Mouse (Mus musculus) thymus, postnatal 10 days (tissue): Measurements from ENCODE around the gene Gja4.

Source experiments
- DNase-seq, 2 experiments: peaks; one replicate each; pipeline ENCODE4 v3.0.0; 2021; ENCODE audit warnings: low spot score in 2 of 2

The Gja4 gene

GRCm38 (mm10) chr4:127313861-127314260, at the start of gene Gja4:
Gene Gja4 (minus strand): TSS chr4:127314039.
- DNase-seq: peak; percentile 6 to 40

DNA sequence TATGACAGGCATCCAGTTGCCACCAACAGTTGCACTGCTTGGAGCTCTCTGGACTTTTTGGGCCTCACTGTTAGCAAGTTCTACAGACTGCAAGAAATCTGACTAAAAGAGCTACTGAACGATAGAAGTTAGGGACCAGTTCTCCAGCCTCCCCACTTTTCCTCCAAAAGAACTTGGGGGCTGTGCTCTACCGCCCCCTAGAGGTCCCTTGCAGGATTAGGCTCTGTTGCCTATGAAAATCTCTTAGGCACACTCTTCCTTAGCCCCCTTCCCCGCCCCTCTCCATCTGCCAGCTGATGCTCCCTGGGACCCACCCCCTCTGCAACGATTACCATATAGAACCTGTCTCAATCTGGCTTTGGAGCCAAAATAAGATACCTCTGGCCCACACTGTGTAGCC, 49.5 kb upstream of the Gja4 start:
- peak in 1 of 2 experiments; percentile 5 for DNase-seq

DNA sequence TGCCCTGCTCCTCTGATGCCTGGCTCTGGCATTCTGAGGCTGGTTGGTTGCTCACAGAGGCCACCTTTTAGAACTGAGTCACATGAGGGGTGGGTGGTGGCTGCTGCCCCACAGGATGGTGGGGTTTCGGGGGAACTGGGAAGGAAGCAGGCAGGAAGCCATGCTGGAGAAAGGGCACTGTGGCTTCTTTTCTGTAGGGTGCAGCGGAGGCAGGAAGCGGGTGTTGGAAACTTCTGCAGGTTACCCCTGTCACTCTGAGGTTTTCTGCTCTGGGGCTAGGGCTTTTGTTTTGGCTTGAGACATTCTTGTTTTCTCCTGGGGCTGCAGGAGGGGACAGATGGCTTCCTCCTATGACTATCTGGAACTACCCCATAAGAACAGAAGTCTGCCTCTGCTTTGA, 48.7 kb upstream of the Gja4 start:
- DNase-seq: no peak

- DNase-seq: no peak
Observed at GRCm38 (mm10) chr4:127358018-127358417, 44.2 kb upstream of the Gja4 start, which contains the start of gene Gjb5. Gene Gjb5 (minus strand): TSS chr4:127358181.

- DNase-seq: no peak
Observed at GRCm38 (mm10) chr4:127354506-127355485, 41.0 kb upstream of the Gja4 start.

GRCm38 (mm10) chr4:127353951-127354438, 40.2 kb upstream of the Gja4 start, which contains the start of gene Gjb4:
Gene Gjb4 (minus strand): TSS chr4:127354081.
- no peak for DNase-seq

- DNase-seq: no peak
Observed at GRCm38 (mm10) chr4:127352594-127352993, 38.8 kb upstream of the Gja4 start.

GRCm38 (mm10) chr4:127349560-127350300, 35.9 kb upstream of the Gja4 start:
- no peak for DNase-seq

DNA sequence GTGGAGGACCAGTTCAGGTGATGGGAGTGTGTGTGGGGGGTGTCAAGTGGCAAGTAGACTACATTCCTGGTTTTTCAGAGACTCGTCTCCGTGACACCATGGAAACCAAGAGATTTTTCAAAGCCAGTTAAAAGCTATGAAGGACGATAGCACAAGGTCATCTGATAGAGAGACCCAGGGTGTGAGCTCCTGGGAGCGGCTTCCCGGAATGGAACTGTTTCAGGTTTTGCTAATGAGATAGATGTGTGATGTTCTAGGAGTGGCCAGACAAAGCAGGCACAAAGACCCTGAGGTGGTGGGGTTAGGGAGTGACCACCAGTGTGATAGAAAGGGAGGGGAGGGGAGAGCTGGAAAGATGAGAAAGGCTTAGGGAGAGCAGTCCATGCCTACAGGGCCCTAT, 31.2 kb upstream of the Gja4 start:
- no peak for DNase-seq

DNA sequence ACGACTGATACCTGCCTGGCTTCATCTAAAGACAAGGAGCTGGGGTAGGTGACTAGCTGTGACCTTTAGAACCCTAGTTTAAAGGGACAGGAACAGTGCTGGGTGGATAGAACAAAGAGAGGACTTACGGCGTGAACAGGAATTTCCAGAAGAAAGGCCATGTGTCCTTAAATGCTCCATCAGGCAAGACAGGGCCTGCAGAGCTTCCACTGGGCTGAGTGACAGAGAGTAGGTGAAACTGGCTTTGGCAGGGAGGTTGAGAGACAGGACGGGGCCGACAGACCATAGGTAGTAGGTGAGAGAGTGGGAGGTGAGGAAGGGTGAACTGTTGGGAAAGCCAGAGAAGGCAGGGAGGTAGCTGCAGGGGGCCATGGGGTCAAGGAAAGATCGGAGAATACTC, 27.5 kb upstream of the Gja4 start:
- no peak for DNase-seq

DNA sequence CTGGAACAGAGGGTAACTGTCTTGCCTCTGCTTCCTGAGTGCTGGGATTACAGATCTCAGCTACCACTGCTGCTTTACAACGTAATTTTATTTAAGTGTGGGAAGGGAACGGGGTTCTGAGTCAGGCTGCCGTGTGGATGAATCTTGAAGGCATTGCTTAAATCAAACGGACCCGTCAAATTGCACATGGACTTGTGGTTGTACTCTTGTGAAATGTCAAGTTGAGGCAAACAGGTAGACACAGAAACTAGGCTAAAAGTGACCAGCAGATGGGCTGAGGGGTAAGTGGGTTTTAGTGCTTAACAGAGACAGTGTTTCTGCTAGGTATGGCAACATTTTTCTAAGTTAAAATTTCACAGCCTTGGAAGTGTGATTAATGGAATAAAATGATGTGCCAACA, 23.8 kb upstream of the Gja4 start:
- no peak for DNase-seq

GRCm38 (mm10) chr4:127334870-127335504, 21.1 kb upstream of the Gja4 start:
- no peak for DNase-seq

GRCm38 (mm10) chr4:127331171-127331570, 17.3 kb upstream of the Gja4 start:
- no peak for DNase-seq

- DNase-seq: no peak
Observed at GRCm38 (mm10) chr4:127330181-127331100, 16.6 kb upstream of the Gja4 start, which contains the start of gene Gjb3. Gene Gjb3 (minus strand): TSS chr4:127330844.

GRCm38 (mm10) chr4:127329751-127330150, 15.9 kb upstream of the Gja4 start:
- DNase-seq: no peak

GRCm38 (mm10) chr4:127329046-127329445, 15.2 kb upstream of the Gja4 start:
- no peak for DNase-seq

DNA sequence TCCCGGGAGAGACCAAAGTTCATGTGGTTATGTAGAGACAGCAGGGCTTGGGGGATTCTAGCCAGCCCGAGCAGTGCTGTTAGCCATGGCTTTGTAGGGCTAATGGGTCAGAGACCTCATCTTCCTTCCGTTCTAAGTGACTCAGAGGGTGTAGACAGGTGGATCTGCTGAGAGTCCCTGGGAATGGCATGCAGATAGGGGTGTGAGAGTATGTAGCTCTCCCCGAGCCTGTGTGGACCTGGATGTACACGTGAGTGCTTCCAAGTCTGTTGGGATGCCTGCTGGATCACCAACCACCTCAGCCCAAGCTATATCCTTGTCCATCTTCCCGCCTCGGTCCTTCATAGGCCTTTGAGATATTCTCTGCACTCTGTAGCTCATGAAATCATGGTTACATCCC, 14.5 kb upstream of the Gja4 start:
- DNase-seq: no peak

DNA sequence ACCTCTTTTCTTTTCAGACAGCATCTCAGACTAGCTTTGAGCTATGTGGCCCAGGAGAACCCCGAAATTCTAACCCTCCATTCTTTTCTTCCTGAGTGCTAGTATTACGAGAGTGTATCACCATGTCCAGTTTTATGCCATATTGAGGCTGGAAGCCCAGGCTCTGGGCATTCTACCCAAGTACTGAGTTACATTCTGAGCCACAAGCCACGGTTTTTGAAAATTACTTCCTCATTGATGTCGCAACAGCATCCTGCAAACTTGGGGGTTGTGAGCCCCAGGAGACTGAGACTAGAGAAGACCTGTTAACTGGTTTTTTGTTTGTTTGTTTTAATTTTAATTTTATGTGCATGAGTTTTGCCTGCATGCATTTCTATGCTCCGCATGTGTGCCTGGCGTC, 13.9 kb upstream of the Gja4 start:
- no peak for DNase-seq

DNA sequence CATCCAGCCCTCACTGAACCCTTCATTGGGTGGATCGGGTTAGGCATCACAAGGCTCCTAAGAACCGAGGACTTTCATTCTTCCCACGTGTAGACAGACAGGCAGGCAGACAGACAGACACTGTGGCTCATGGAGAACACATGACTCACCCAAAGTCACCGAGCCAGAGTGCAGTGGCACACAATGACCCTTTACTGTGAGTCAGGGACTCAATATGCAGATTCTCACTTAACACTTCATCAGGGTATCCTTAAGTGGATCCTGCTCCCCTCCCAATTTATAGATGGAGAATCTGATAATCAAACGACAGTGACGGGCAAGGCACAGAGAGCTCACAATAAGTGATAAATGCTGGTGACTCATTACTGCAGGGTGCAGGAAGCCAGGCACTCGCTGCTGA, 13.4 kb upstream of the Gja4 start:
- no peak for DNase-seq

- DNase-seq: no peak
Observed at GRCm38 (mm10) chr4:127325276-127325675, 11.4 kb upstream of the Gja4 start.

DNA sequence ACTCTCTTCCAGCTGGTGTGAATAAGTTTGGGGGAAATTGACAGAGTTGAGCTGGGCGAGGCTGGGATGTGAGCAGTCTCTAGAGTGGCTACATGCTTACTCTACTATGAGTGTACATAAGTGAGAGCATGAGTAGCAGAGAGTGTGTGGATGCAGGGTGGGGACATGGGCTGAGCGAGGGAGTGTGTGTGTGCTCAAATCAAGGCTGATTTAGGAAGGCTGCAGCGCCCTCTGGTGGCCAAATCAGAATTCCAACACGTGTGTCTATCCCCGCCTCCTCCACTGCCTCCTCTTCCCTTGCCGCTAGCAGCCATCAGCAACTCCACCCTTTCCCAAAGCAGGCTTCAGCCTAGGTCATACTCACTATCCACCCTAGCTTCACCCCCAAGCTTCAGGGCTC, 10.9 kb upstream of the Gja4 start:
- DNase-seq: peak in 1 of 2 experiments; percentile 63
